Mouse (Mus musculus): ENCODE data around the gene Glt6d1.

DNA sequence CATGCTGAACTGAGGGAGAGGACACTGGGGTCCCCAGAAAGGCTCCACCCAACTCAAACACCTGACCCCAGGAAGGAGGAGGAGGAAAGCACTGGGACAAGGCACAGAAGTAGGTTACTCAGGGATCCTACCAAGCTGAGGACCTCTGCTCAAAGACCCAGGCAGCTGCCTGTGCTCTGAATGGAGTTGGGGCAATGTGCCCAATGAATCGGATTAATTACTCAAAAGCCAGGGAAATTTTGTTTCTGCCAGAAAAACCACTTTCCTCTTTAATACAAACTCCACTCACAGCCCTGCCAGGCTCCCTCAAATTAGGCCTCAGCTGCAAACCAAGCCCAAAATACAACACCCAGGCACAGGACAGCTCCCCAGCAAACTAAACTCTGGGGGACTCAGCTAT lies 27.1 kb upstream of the Glt6d1 start:
- TF ChIP-seq POLR2A (IDR thresholded peaks at IDR 0.05; ENCODE audit: borderline replicate concordance, insufficient read depth, low read length) (no peak), CTCF (IDR thresholded peaks at IDR 0.05; ENCODE audit: borderline replicate concordance, insufficient read depth, low read depth, low read length) (no peak)
